Mouse (Mus musculus) hindbrain, embryonic 16.5 days (tissue): ENCODE data around the gene Rfx4. TPM values are rescaled to one million over a fixed set of nuclear protein-coding genes. Genes with fewer than 3 reads are reported as not detected.

Source experiments
- ATAC-seq: fragments of 200-750 bp; cut with Nextera tagmentation; 2 replicates; pipeline ENCODE4 v1.8.0; 2017; ENCODE audit warnings: moderate TSS enrichment, moderate library complexity
- H3K27ac ChIP-seq: fragments of 300-500 bp; sonication (generic); 2 replicates; pipeline ENCODE4 v1.5.1; 2014; ENCODE audit warnings: low read depth, mild to moderate bottlenecking, control low read depth, low read length, moderate library complexity
- H3K27me3 ChIP-seq: fragments of 300-500 bp; sonication (generic); replicated peaks from 2 replicates; pipeline ENCODE4 v1.6.1; 2014; ENCODE audit warnings: low read length; ENCODE audit not compliant: control insufficient read depth, insufficient read depth
- H3K36me3 ChIP-seq: fragments of 300-500 bp; sonication (generic); 2 replicates; pipeline ENCODE4 v1.6.1; 2014; ENCODE audit warnings: mild to moderate bottlenecking, low read length, moderate library complexity, mixed read lengths; ENCODE audit not compliant: control insufficient read depth, insufficient read depth
- H3K4me1 ChIP-seq: fragments of 300-500 bp; sonication (generic); 2 replicates; pipeline ENCODE4 v1.6.1; 2014; ENCODE audit warnings: low read depth, low read length; ENCODE audit not compliant: control insufficient read depth, insufficient read depth
- H3K4me2 ChIP-seq: fragments of 300-500 bp; sonication (generic); 2 replicates; pipeline ENCODE4 v1.6.1; 2014; ENCODE audit warnings: mild to moderate bottlenecking, low read length, control low read depth, moderate library complexity
- H3K4me3 ChIP-seq: fragments of 300-500 bp; sonication (generic); 2 replicates; pipeline ENCODE4 v1.5.1; 2014; ENCODE audit warnings: mild to moderate bottlenecking, low read length, control low read depth, moderate library complexity
- H3K9ac ChIP-seq: fragments of 300-500 bp; sonication (generic); 2 replicates; pipeline ENCODE4 v1.6.1; 2014; ENCODE audit warnings: low read depth, mild to moderate bottlenecking, control low read depth, low read length, moderate library complexity
- H3K9me3 ChIP-seq: fragments of 300-500 bp; sonication (generic); 2 replicates; pipeline ENCODE4 v1.6.1; 2014; ENCODE audit warnings: mild to moderate bottlenecking, low read length, moderate library complexity; ENCODE audit not compliant: control insufficient read depth
- WGBS: fragments of 180-500 bp; shearing (Covaris S2); extraction: QIAGEN DNeasy Blood & Tissue Kit; methylation state at CpG from one replicate; pipeline ENCODE4 v1.1.7; 2014; 5-methylcytosine and 5-hydroxymethylcytosine counted together
- polyA plus RNA-seq: library from polyadenylated mRNA; unstranded; fragments of >200 nt; fragmentation: Nextera tagmentation; extraction: Ambion mirVana; gene quantifications from 2 replicates; pipeline ENCODE4 v1.2.1, GENCODE M21; 2015

Gene Rfx4
- polyA plus RNA-seq, 1 experiment from 2014 or later, result 16.1 TPM

DNA sequence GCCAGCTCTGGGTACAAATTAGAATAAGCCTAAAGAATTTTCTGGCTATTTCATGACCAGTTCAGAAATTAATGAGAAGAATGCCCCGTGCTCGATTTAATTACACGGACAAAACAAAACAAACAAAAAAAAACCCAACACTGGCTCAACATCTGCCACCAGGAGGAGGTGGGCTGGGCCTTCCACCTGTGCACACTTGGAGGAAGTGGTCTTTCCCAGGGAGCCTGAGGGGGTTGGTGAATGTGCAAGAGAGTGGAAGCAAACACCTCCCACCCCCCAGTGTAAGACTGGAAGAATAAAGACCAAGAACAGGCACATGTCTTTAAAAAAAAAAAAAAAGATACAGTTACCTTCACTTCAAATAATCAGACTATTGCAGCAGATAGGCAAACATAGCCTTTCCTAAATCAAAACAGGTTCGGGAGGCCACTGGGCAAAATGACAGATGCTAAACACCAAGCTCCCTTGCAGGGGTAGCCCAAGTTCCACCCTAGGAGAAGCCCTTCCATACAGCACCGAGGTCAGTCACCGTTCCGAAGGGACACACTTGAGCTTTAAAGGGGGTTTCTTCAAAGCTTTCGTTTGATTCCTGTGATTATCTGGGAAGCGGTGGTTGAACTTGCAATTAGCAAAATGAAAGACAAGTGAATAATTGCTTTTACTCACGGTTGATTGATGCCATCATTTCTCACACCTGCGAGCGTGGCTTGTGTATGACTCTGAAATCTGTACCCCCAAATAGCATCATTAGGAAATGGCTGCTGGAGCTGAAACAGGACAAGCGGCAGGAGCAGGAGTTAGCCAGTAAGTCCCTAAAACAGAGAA, 103.9 kb downstream of the Rfx4 start:
- WGBS, result 28% methylated on average over 13 of the region's 13 CpGs
- no peak overlapping the region for H3K27ac ChIP-seq

DNA sequence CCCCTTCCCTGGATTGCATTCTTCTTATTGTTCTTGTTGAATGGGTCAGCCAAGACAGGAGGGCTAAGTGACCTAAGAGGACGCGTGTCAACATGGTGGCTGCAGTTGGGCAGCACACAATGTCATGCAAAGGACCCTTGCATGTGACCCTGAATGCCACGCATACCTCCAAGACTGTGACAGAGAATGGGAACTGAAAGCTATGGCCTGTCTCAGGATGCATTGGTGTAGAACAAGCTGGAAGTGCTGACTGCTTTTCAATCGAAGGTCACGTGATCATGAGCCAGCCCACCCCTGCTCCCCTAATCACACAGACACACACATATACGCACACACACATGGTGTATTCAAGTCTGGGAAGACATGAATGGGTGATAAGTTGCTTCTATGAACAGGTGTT, 107.6 kb downstream of the Rfx4 start:
- H3K4me1 ChIP-seq, result peaks cover 12% of the 10 kb centered on the region
- no peak overlapping the region for H3K4me2 ChIP-seq
- no peaks in the 10 kb centered on the region for H3K9me3 ChIP-seq
- no peak overlapping the region for H3K4me3 ChIP-seq
- 65% methylated on average over 6 of the region's 6 CpGs for WGBS
- H3K9ac ChIP-seq, result no peak overlapping the region
- H3K36me3 ChIP-seq, result no peaks in the 10 kb centered on the region
- H3K27ac ChIP-seq, result no peak overlapping the region
- no peak for ATAC-seq
- H3K27me3 ChIP-seq, result no peaks in the 10 kb centered on the region

More for the DNA sequence above, 103.9 kb downstream of the Rfx4 start:
- H3K27me3 ChIP-seq, result no peaks in the 10 kb centered on the region
- H3K9ac ChIP-seq, result no peak overlapping the region
- H3K4me2 ChIP-seq, result no peak overlapping the region
- H3K36me3 ChIP-seq, result no peaks in the 10 kb centered on the region
- no peak overlapping the region for H3K4me3 ChIP-seq
- no peak for ATAC-seq
- H3K4me1 ChIP-seq, result peaks cover 15% of the 10 kb centered on the region
- H3K9me3 ChIP-seq, result no peaks in the 10 kb centered on the region

DNA sequence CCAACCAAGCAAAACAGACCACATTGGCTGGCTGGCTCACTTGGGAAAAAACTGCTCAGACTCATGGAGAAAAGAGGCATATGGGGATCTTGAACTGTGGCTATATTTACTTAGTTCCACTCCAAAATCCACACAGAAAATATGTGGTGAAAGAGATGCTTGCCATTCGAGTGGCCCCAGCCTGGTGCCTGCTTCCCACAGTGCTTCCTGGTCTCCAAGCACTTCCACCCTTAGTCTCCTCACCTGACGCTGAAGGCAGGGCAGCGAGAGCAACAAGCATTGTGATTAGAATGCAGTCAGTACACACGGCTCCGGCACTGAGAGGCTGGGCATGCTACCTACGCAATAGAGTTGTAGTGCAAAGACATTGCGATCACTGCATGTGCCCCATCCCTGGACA, 111.7 kb downstream of the Rfx4 start:
- H3K4me1 ChIP-seq, result peaks cover 4% of the 10 kb centered on the region
- ATAC-seq, result no peak
- no peaks in the 10 kb centered on the region for H3K9me3 ChIP-seq
- WGBS, result 89% methylated on average over 7 of the region's 7 CpGs
- H3K27me3 ChIP-seq, result no peaks in the 10 kb centered on the region
- H3K4me2 ChIP-seq, result no peak overlapping the region
- no peak overlapping the region for H3K4me3 ChIP-seq
- no peak overlapping the region for H3K27ac ChIP-seq
- H3K36me3 ChIP-seq, result no peaks in the 10 kb centered on the region
- no peak overlapping the region for H3K9ac ChIP-seq

DNA sequence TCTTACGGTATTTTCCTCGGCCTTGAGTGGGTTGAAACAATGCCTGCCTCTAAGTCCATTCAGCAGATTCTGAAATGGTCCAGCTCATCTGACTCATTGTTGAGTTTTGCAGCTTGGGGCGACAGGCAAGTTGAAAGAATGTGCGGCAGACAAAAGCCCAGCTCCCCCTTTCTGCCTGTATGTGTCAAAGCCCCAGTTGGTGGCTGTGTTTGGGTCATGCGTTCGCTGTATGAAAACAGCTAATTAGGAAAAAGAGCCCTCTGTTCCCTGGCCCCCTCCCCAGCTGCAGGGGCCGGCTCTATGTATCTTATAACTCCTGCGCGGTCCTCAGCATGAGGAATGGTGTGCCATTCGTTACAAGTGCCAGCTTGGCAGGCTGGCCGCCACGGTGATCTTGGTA, 115.4 kb downstream of the Rfx4 start:
- Histone ChIP-seq H3K4me1 (peaks cover 4% of the 10 kb centered on the region), H3K9me3 (no peaks in the 10 kb centered on the region), H3K27ac (no peak overlapping the region), H3K27me3 (no peaks in the 10 kb centered on the region), H3K4me2 (0 out of 2 replicates have a peak overlapping the region, but pooled peaks have one; percentile 10), H3K36me3 (no peaks in the 10 kb centered on the region), H3K4me3 (no peak overlapping the region), H3K9ac (peak overlapping the region; percentile 4)
- WGBS, result 17% methylated on average over 12 of the region's 12 CpGs
- peak; percentile 61; the same call in 1 of the 2 replicates for ATAC-seq

DNA sequence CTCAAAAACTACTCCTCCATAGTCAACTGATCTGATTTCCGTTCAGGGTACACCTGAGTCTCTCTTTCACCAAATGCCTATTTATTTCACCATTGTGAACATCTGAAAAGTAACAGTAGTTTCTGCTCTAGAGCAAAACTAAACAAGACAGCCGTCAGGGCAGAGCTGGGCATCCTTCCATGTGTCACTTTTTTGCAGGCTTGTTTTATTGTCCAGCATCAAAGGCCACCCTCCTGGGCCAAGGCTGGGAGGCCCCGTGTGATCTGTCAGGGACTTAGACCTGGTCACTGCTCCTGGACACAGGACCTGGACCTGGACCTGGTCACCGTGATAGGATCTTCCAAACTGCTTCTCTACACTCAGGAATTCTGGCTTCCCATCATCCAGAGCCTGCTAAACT, 116.1 kb downstream of the Rfx4 start:
- H3K4me3 ChIP-seq, result no peak overlapping the region
- H3K9ac ChIP-seq, result no peak overlapping the region
- WGBS, result 61% methylated on average over 4 of the region's 4 CpGs
- H3K36me3 ChIP-seq, result no peaks in the 10 kb centered on the region
- H3K27ac ChIP-seq, result no peak overlapping the region
- no peaks in the 10 kb centered on the region for H3K27me3 ChIP-seq
- no peaks in the 10 kb centered on the region for H3K9me3 ChIP-seq
- no peak overlapping the region for H3K4me2 ChIP-seq
- ATAC-seq, result no peak
- peaks cover 4% of the 10 kb centered on the region for H3K4me1 ChIP-seq

DNA sequence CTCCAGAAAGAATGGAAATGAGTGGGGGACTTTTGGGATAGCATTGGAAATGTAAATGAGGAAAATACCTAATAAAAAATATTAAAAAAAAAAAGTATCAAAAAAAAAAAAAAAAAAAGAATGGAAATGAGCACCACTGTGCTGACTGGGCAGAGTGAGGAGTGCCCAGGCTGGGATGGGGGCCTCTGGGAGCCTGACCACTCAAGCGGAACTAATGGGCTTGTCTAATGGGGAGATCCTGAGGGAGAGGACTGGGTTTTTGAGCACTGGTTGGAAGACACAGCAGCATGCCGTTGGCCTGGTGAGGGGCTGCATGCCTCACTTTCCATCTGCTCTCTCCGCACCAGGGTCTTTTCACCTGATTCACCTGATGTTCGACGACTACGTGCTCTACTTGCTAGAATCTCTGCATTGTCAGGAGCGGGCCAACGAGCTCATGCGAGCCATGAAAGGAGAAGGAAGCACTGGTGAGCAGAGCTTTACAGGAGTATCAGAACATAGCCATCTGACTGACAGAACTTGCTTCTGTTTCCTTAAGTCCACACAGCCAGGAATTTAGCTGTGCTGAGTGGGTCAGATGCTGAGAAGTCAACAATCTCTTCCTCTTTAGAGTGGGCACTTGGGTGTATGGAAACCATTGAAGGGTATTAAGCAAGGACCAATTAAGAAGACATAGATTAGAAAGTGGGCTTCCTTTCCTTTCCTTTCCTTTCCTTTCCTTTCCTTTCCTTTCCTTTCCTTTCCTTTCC, 124.1 kb downstream of the Rfx4 start:
- 62% methylated on average over 9 of the region's 9 CpGs for WGBS
- H3K9ac ChIP-seq, result no peak overlapping the region
- H3K27me3 ChIP-seq, result no peaks in the 10 kb centered on the region
- no peak overlapping the region for H3K4me3 ChIP-seq
- H3K4me2 ChIP-seq, result no peak overlapping the region
- no peaks in the 10 kb centered on the region for H3K36me3 ChIP-seq
- no peak for ATAC-seq
- no peaks in the 10 kb centered on the region for H3K9me3 ChIP-seq
- no peaks in the 10 kb centered on the region for H3K4me1 ChIP-seq
- H3K27ac ChIP-seq, result no peak overlapping the region

DNA sequence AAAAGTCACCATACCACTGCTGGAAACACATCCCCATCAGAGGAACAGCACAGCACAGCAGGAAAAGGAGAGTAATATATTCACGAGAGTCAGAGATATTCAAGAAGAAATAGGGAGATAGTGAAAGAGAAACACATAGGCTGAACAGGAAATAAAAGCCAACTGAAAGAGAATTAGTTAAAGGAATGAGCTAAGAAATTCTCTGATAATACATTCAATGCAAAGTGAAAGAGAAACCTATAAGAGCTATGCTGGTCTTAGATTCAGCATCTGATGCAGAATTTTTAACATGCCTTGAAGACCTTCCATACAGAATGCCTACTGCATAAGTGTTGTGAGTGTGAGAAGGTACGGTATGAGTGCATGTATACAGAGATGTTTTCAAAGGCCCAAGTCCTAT, 126.7 kb downstream of the Rfx4 start:
- H3K27me3 ChIP-seq, result no peaks in the 10 kb centered on the region

DNA sequence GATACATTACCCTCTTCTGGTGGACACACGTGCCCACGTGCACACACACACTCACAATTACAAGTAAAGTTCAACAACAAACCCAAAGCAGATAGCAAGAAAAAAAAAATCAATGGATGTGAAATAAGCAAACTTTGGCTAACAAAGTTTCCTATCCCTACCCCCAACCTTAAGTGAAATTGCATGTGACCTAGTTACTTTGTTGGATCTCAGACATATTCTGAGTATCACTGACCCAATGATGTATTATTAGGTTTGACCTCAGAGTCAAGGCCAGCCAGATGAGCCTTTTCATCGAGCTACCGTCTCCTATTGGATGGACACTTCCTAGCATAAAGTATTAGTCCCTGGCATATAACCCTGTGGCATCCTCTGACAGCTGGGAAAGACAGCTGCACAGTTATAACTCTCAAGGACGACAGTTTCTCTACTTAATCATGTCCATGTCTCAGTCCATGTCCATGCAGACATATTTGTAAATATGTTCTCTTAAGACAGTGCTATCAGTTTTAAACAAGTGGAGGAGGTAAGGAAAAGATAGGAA, 129.6 kb downstream of the Rfx4 start:
- WGBS, result 66% methylated on average over 5 of the region's 5 CpGs
- Histone ChIP-seq H3K9ac (no peak overlapping the region), H3K27me3 (no peaks in the 10 kb centered on the region), H3K9me3 (no peaks in the 10 kb centered on the region), H3K27ac (no peak overlapping the region), H3K36me3 (no peaks in the 10 kb centered on the region), H3K4me1 (no peaks in the 10 kb centered on the region), H3K4me2 (no peak overlapping the region), H3K4me3 (no peak overlapping the region)
- ATAC-seq, result no peak

More for the DNA sequence above, 126.7 kb downstream of the Rfx4 start:
- Histone ChIP-seq H3K4me2 (no peak overlapping the region), H3K9ac (no peak overlapping the region), H3K9me3 (no peaks in the 10 kb centered on the region), H3K36me3 (no peaks in the 10 kb centered on the region), H3K27ac (no peak overlapping the region), H3K4me1 (no peaks in the 10 kb centered on the region), H3K4me3 (no peak overlapping the region)
- WGBS, result 91% methylated on average over 2 of the region's 2 CpGs
- ATAC-seq, result no peak

DNA sequence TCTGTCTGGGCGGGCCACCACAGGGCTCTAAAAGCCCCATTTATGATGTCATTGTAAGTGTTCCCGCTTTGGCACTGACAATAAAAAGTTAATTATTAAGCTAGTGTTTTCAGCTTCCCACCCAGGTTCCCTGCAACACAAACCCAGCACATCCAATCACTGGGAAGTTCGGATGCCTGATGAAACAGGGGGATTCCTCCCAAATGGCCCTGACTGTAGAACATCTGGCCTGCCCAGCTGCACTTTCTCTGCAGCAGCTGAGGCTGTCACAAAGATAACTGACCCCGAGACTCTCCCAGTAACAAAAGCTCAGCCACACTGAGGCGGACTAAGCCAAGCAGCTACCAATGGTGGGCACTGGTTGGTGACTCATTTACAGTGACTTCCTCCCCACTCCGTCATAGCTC, 130.4 kb downstream of the Rfx4 start:
- Histone ChIP-seq H3K9ac (no peak overlapping the region), H3K4me2 (no peak overlapping the region), H3K36me3 (no peaks in the 10 kb centered on the region), H3K27me3 (no peaks in the 10 kb centered on the region), H3K4me1 (no peaks in the 10 kb centered on the region), H3K4me3 (no peak overlapping the region), H3K27ac (no peak overlapping the region), H3K9me3 (no peaks in the 10 kb centered on the region)
- WGBS, result 40% methylated on average over 6 of the region's 6 CpGs
- no peak for ATAC-seq
